Mouse (Mus musculus) stomach, embryonic 16.5 days (tissue): Measurements from ENCODE around the gene Lamb3. TPM values are rescaled to one million over a fixed set of nuclear protein-coding genes. Genes with fewer than 3 reads are reported as not detected.

Experiments
- polyA plus RNA-seq: library from polyadenylated mRNA; unstranded; fragments of >200 nt; fragmentation: Nextera tagmentation; extraction: Ambion mirVana; gene quantifications from 2 replicates; pipeline ENCODE4 v1.2.1, GENCODE M21; 2015

Gene Lamb3
- polyA plus RNA-seq, 1 experiment from 2014 or later = 17.6 TPM

Other genes starting within 250 kb of the Lamb3 start
- 1.3 and 1.5 TPM in 2 replicates for gene Syt14, start 171.9 kb upstream of the Lamb3 start, polyA plus RNA-seq
- gene Diexf, start 77.4 kb upstream of the Lamb3 start, polyA plus RNA-seq = 6.6 and 6.8 TPM in 2 replicates
- gene Irf6, start 54.6 kb upstream of the Lamb3 start, polyA plus RNA-seq = 74.0 and 91.4 TPM in 2 replicates
- gene A130010J15Rik, start 39.7 kb upstream of the Lamb3 start, polyA plus RNA-seq = 15.8 and 17.7 TPM in 2 replicates
- gene Traf3ip3, start 6.0 kb upstream of the Lamb3 start, polyA plus RNA-seq = 5.0 and 8.5 TPM in 2 replicates
- gene Hsd11b1, start 56.4 kb downstream of the Lamb3 start, polyA plus RNA-seq = 2.1 and 3.0 TPM in 2 replicates
- 36.5 and 46.7 TPM in 2 replicates for gene G0s2, start 65.5 kb downstream of the Lamb3 start, polyA plus RNA-seq
- gene Camk1g, start 162.6 kb downstream of the Lamb3 start, polyA plus RNA-seq = 7.9 and 8.4 TPM in 2 replicates